Mouse (Mus musculus) stomach, embryonic 15.5 days (tissue): ENCODE measurements around the gene Rnf43. TPM values are rescaled to one million over a fixed set of nuclear protein-coding genes. Genes with fewer than 3 reads are reported as not detected.
A peak's percentile ranks its signal among the peaks of the same experiment; 100 is the strongest.

Experiments used
- ATAC-seq: fragments of 200-750 bp; cut with Nextera tagmentation; 2 replicates; pipeline ENCODE4 v1.8.0; 2017; ENCODE audit warnings: low read depth, moderate number of reproducible peaks, moderate TSS enrichment; ENCODE audit not compliant: insufficient read depth, low FRiP score
- H3K27ac ChIP-seq: fragments of 300-500 bp; sonication (generic); 2 replicates; pipeline ENCODE4 v1.5.1; 2015; ENCODE audit warnings: mild to moderate bottlenecking, inconsistent platforms
- H3K27me3 ChIP-seq: fragments of 300-500 bp; sonication (generic); replicated peaks from 2 replicates; pipeline ENCODE4 v1.6.1; 2015; ENCODE audit warnings: inconsistent platforms
- H3K36me3 ChIP-seq: fragments of 300-500 bp; sonication (generic); 2 replicates; pipeline ENCODE4 v1.6.1; 2015; ENCODE audit warnings: inconsistent platforms
- H3K4me1 ChIP-seq: fragments of 300-500 bp; sonication (generic); 2 replicates; pipeline ENCODE4 v1.6.1; 2015; ENCODE audit warnings: inconsistent platforms
- H3K4me2 ChIP-seq: fragments of 300-500 bp; sonication (generic); 2 replicates; pipeline ENCODE4 v1.6.1; 2015; ENCODE audit warnings: mild to moderate bottlenecking, inconsistent platforms
- H3K4me3 ChIP-seq: fragments of 300-500 bp; sonication (generic); replicated peaks from 2 replicates; pipeline ENCODE4 v1.5.1; 2015; ENCODE audit warnings: inconsistent platforms
- H3K9ac ChIP-seq: fragments of 300-500 bp; sonication (generic); 2 replicates; pipeline ENCODE4 v1.6.1; 2015; ENCODE audit warnings: inconsistent platforms
- H3K9me3 ChIP-seq: fragments of 300-500 bp; sonication (generic); 2 replicates; pipeline ENCODE4 v1.6.1; 2016; ENCODE audit warnings: inconsistent platforms
- WGBS: fragments of 180-500 bp; shearing (Covaris S2); methylation state at CpG from one replicate; pipeline ENCODE4 v1.1.7; 2015; 5-methylcytosine and 5-hydroxymethylcytosine counted together
- polyA plus RNA-seq: library from polyadenylated mRNA; unstranded; fragments of >200 nt; fragmentation: Nextera tagmentation; extraction: Ambion mirVana; gene quantifications from 2 replicates; pipeline ENCODE4 v1.2.1, GENCODE M21; 2015

Rnf43 gene
- polyA plus RNA-seq, 1 experiment from 2014 or later, result 14.0 TPM

- H3K27me3 ChIP-seq, result no peaks in the 10 kb centered on the region
- 66% methylated on average over 7 of the region's 7 CpGs for WGBS
- H3K36me3 ChIP-seq, result no peaks in the 10 kb centered on the region
- H3K4me3 ChIP-seq, result no peak overlapping the region
- ATAC-seq, result no peak
- no peak overlapping the region for H3K27ac ChIP-seq
- H3K4me2 ChIP-seq, result no peak overlapping the region
- no peaks in the 10 kb centered on the region for H3K4me1 ChIP-seq
- no peak overlapping the region for H3K9ac ChIP-seq
- no peaks in the 10 kb centered on the region for H3K9me3 ChIP-seq
Measured at GRCm38 (mm10) chr11:87659216-87659615, 3.3 kb upstream of the Rnf43 start.

- Histone ChIP-seq H3K4me3 (peak overlapping the region; percentile 45), H3K4me1 (no peaks in the 10 kb centered on the region), H3K36me3 (no peaks in the 10 kb centered on the region), H3K27ac (peak overlapping the region; percentile 65; the same call in 1 of the 2 replicates), H3K27me3 (no peaks in the 10 kb centered on the region), H3K4me2 (peak overlapping the region; percentile 57), H3K9me3 (no peaks in the 10 kb centered on the region), H3K9ac (peak overlapping the region; percentile 23; the same call in 1 of the 2 replicates)
- 12% methylated on average over 14 of the region's 14 CpGs for WGBS
- no peak for ATAC-seq
Measured at GRCm38 (mm10) chr11:87662822-87663221, 300 bp downstream of the Rnf43 start.

- no peaks in the 10 kb centered on the region for H3K27me3 ChIP-seq
- H3K27ac ChIP-seq, result no peak overlapping the region
- H3K9ac ChIP-seq, result no peak overlapping the region
- H3K9me3 ChIP-seq, result no peaks in the 10 kb centered on the region
- H3K4me1 ChIP-seq, result no peaks in the 10 kb centered on the region
- ATAC-seq, result no peak
- H3K36me3 ChIP-seq, result no peaks in the 10 kb centered on the region
- WGBS, result 61% methylated on average over 6 of the region's 6 CpGs
- peak overlapping the region; percentile 42 for H3K4me3 ChIP-seq
- H3K4me2 ChIP-seq, result peak overlapping the region; percentile 57
Measured at GRCm38 (mm10) chr11:87663948-87664347, 1.4 kb downstream of the Rnf43 start.

- peak overlapping the region; percentile 57 for H3K4me2 ChIP-seq
- no peaks in the 10 kb centered on the region for H3K4me1 ChIP-seq
- ATAC-seq, result no peak
- H3K9me3 ChIP-seq, result no peaks in the 10 kb centered on the region
- peak overlapping the region; percentile 42 for H3K4me3 ChIP-seq
- H3K36me3 ChIP-seq, result no peaks in the 10 kb centered on the region
- no peak overlapping the region for H3K27ac ChIP-seq
- no peak overlapping the region; the same call in 1 of the 2 replicates for H3K9ac ChIP-seq
- WGBS, result 71% methylated on average over 12 of the region's 12 CpGs
- no peaks in the 10 kb centered on the region for H3K27me3 ChIP-seq
Measured at GRCm38 (mm10) chr11:87664521-87664920, 2.0 kb downstream of the Rnf43 start.

- ATAC-seq, result no peak
- H3K4me3 ChIP-seq, result peak overlapping the region; percentile 27; the same call in 1 of the 2 replicates
Measured at GRCm38 (mm10) chr11:87665224-87665623, 2.7 kb downstream of the Rnf43 start.

GRCm38 (mm10) chr11:87665658-87666057 lies 3.1 kb downstream of the Rnf43 start:
- no peaks in the 10 kb centered on the region for H3K9me3 ChIP-seq
- peak overlapping the region; percentile 33 for H3K4me2 ChIP-seq
- no peak overlapping the region for H3K9ac ChIP-seq
- H3K4me3 ChIP-seq, result peak overlapping the region; percentile 33
- no peaks in the 10 kb centered on the region for H3K4me1 ChIP-seq
- ATAC-seq, result no peak
- no peaks in the 10 kb centered on the region for H3K27me3 ChIP-seq
- 59% methylated on average over 2 of the region's 2 CpGs for WGBS
- H3K36me3 ChIP-seq, result no peaks in the 10 kb centered on the region
- no peak overlapping the region for H3K27ac ChIP-seq

More at GRCm38 (mm10) chr11:87665224-87665623, 2.7 kb downstream of the Rnf43 start:
- H3K27ac ChIP-seq, result no peak overlapping the region
- H3K9ac ChIP-seq, result no peak overlapping the region
- peak overlapping the region; percentile 29; the same call in 1 of the 2 replicates for H3K4me2 ChIP-seq
- no peaks in the 10 kb centered on the region for H3K9me3 ChIP-seq
- WGBS, result 64% methylated on average over 6 of the region's 6 CpGs
- H3K4me1 ChIP-seq, result no peaks in the 10 kb centered on the region
- no peaks in the 10 kb centered on the region for H3K27me3 ChIP-seq
- no peaks in the 10 kb centered on the region for H3K36me3 ChIP-seq

- 49% methylated on average over 12 of the region's 12 CpGs for WGBS
- Histone ChIP-seq H3K36me3 (no peaks in the 10 kb centered on the region), H3K9ac (no peak overlapping the region)
Measured at GRCm38 (mm10) chr11:87666256-87667035, 3.9 kb downstream of the Rnf43 start.

GRCm38 (mm10) chr11:87667107-87668090 lies 4.9 kb downstream of the Rnf43 start:
- Histone ChIP-seq H3K4me3 (no peak overlapping the region; the same call in 1 of the 2 replicates), H3K36me3 (no peaks in the 10 kb centered on the region), H3K4me1 (no peaks in the 10 kb centered on the region), H3K4me2 (peak overlapping the region; percentile 27), H3K27ac (peak overlapping the region; percentile 26; the same call in 1 of the 2 replicates), H3K9me3 (no peaks in the 10 kb centered on the region), H3K27me3 (no peaks in the 10 kb centered on the region), H3K9ac (no peak overlapping the region)
- ATAC-seq, result no peak
- 42% methylated on average over 4 of the region's 4 CpGs for WGBS

More at GRCm38 (mm10) chr11:87666256-87667035, 3.9 kb downstream of the Rnf43 start:
- Histone ChIP-seq H3K27me3 (no peaks in the 10 kb centered on the region), H3K9me3 (no peaks in the 10 kb centered on the region), H3K4me3 (peak overlapping the region; percentile 33), H3K27ac (peak overlapping the region; percentile 57; the same call in 1 of the 2 replicates), H3K4me1 (no peaks in the 10 kb centered on the region), H3K4me2 (peak overlapping the region; percentile 33)
- ATAC-seq, result no peak

GRCm38 (mm10) chr11:87673282-87673681 lies 10.8 kb downstream of the Rnf43 start:
- H3K4me3 ChIP-seq, result no peak overlapping the region
- no peak overlapping the region for H3K9ac ChIP-seq
- no peaks in the 10 kb centered on the region for H3K9me3 ChIP-seq
- H3K27ac ChIP-seq, result no peak overlapping the region
- no peaks in the 10 kb centered on the region for H3K36me3 ChIP-seq
- no peaks in the 10 kb centered on the region for H3K4me1 ChIP-seq
- no peaks in the 10 kb centered on the region for H3K27me3 ChIP-seq
- 79% methylated on average over 1 of the region's 1 CpGs for WGBS
- ATAC-seq, result no peak
- H3K4me2 ChIP-seq, result no peak overlapping the region

GRCm38 (mm10) chr11:87675606-87676005 lies 13.1 kb downstream of the Rnf43 start:
- Histone ChIP-seq H3K4me2 (no peak overlapping the region), H3K27me3 (no peaks in the 10 kb centered on the region), H3K4me3 (no peak overlapping the region), H3K36me3 (no peaks in the 10 kb centered on the region), H3K4me1 (no peaks in the 10 kb centered on the region; the same call in 1 of the 2 replicates), H3K9ac (no peak overlapping the region), H3K9me3 (no peaks in the 10 kb centered on the region), H3K27ac (no peak overlapping the region)
- WGBS, result 73% methylated on average over 6 of the region's 6 CpGs
- ATAC-seq, result no peak

- 55% methylated on average over 5 of the region's 5 CpGs for WGBS
- Histone ChIP-seq H3K27ac (peak overlapping the region; percentile 46), H3K27me3 (no peaks in the 10 kb centered on the region), H3K36me3 (no peaks in the 10 kb centered on the region), H3K4me1 (no peaks in the 10 kb centered on the region; the same call in 1 of the 2 replicates), H3K9ac (no peak overlapping the region), H3K4me2 (no peak overlapping the region), H3K9me3 (no peaks in the 10 kb centered on the region), H3K4me3 (no peak overlapping the region)
- no peak for ATAC-seq
Measured at GRCm38 (mm10) chr11:87677756-87678155, 15.2 kb downstream of the Rnf43 start.
